26 mouse cellular contexts compared by ENCODE assay signal in the genomic region with DNA sequence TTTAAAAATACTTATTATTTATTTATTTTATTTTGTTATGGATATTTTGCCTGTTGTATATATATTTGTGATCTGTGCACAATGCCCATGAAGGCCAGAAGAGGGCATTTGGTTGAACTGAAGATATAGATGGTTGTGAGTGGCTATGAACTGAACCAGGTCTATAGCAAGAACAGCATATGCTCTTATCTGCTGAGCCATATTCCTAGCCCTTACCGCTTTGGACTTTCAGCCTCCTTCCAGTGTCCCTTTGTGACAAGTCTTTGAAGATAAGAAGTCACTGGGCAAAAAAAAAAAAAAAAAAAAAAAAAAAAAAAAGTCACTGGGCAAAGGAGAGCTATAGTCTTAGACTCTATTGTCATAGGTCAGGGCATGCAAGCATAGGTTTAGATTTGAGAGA.
"Had no signal": no experiment of that assay in that cellular context is flagged by ENCODE, and none has a peak within 500 bp of the region (broad histone marks: within the 10 kb centered on the region; RNA-seq: fewer than 3 reads in every experiment).

No protein-coding gene starts in this region.

- H3K9me3 ChIP-seq: heart, embryonic 13.5 days; heart, embryonic 15.5 days; hindbrain, embryonic 13.5 days; hindbrain, embryonic 15.5 days; kidney, embryonic 15.5 days; limb, embryonic 13.5 days; limb, embryonic 15.5 days; liver, embryonic 12.5 days had no signal

- H3K9ac ChIP-seq: heart, embryonic 13.5 days; heart, embryonic 15.5 days; hindbrain, embryonic 13.5 days; hindbrain, embryonic 15.5 days; kidney, embryonic 15.5 days; limb, embryonic 13.5 days; limb, embryonic 15.5 days; liver, embryonic 12.5 days; liver, embryonic 14.5 days had no signal

- H3K27ac ChIP-seq: gastrocnemius, adult 2 months; heart, adult 2 months; heart, embryonic 13.5 days; heart, embryonic 15.5 days; hindbrain, embryonic 13.5 days; hindbrain, embryonic 15.5 days; kidney, embryonic 15.5 days; kidney, postnatal 0 days; limb, embryonic 13.5 days; limb, embryonic 15.5 days; liver, embryonic 12.5 days; liver, embryonic 14.5 days had no signal

- H3K4me1 ChIP-seq: heart, embryonic 13.5 days; heart, embryonic 15.5 days; hindbrain, embryonic 13.5 days; hindbrain, embryonic 15.5 days; liver, embryonic 12.5 days had no signal

- DNase-seq: gastrocnemius, adult 2 months; gastrocnemius, postnatal 10 days; gastrocnemius, postnatal 25 days; heart, adult 2 months; heart, postnatal 14 days; heart, postnatal 36 days; kidney, adult 11 months; kidney, adult 2 months; kidney, adult 9 months; kidney, postnatal 14 days; kidney, postnatal 36 days; layer of hippocampus, adult 9-11 months; layer of hippocampus, postnatal 36 days; left cerebral cortex, postnatal 4 days had no signal

- H3K4me3 ChIP-seq: gastrocnemius, adult 2 months; heart, adult 2 months; heart, embryonic 13.5 days; heart, embryonic 15.5 days; hindbrain, embryonic 13.5 days; hindbrain, embryonic 15.5 days; kidney, embryonic 15.5 days; limb, embryonic 13.5 days; limb, embryonic 15.5 days; liver, embryonic 12.5 days had no signal

- H3K27me3 ChIP-seq: heart, embryonic 15.5 days; hindbrain, embryonic 13.5 days; hindbrain, embryonic 15.5 days; liver, embryonic 12.5 days had no signal

- H3K4me2 ChIP-seq: heart, embryonic 11.5 days; heart, embryonic 13.5 days; heart, embryonic 15.5 days; hindbrain, embryonic 13.5 days; hindbrain, embryonic 15.5 days; kidney, embryonic 15.5 days; limb, embryonic 13.5 days; limb, embryonic 15.5 days; liver, embryonic 12.5 days had no signal

- ATAC-seq: inflammation-experienced regulatory T-cells, adult 6 months; liver, embryonic 12.5 days had no signal

- H3K36me3 ChIP-seq: heart, embryonic 13.5 days; heart, embryonic 15.5 days; hindbrain, embryonic 13.5 days; hindbrain, embryonic 15.5 days; kidney, embryonic 15.5 days; limb, embryonic 13.5 days; limb, embryonic 15.5 days; liver, embryonic 12.5 days had no signal
